Mouse (Mus musculus) stomach, embryonic 16.5 days (tissue): ENCODE measurements at regions not wholly inside any gene's neighbourhood (a gene's known extent, or its start where the extent isn't known, plus 50 kb on each side); places are given as distances from the start of the nearest gene placed in this dataset.

Experiments
- ATAC-seq: fragments of 200-750 bp; cut with Nextera tagmentation; 2 replicates; pipeline ENCODE4 v1.8.0; 2017; ENCODE audit warnings: moderate number of reproducible peaks, moderate TSS enrichment; ENCODE audit not compliant: insufficient read depth, low FRiP score
- H3K27ac ChIP-seq: fragments of 300-500 bp; sonication (generic); 2 replicates; pipeline ENCODE4 v1.5.1; 2014; ENCODE audit warnings: low read length
- H3K27me3 ChIP-seq: fragments of 300-500 bp; sonication (generic); 2 replicates; pipeline ENCODE4 v1.6.1; 2014; ENCODE audit warnings: low read length, control low read depth, mixed read lengths; ENCODE audit not compliant: control insufficient read depth, insufficient read depth
- H3K36me3 ChIP-seq: fragments of 300-500 bp; sonication (generic); 2 replicates; pipeline ENCODE4 v1.6.1; 2014; ENCODE audit warnings: low read length; ENCODE audit not compliant: control insufficient read depth, insufficient read depth
- H3K4me1 ChIP-seq: fragments of 300-500 bp; sonication (generic); 2 replicates; pipeline ENCODE4 v1.6.1; 2014; ENCODE audit warnings: low read length, control low read depth, mixed read lengths; ENCODE audit not compliant: control insufficient read depth, insufficient read depth
- H3K4me2 ChIP-seq: fragments of 300-500 bp; sonication (generic); 2 replicates; pipeline ENCODE4 v1.6.1; 2014; ENCODE audit warnings: low read depth, low read length, mixed read lengths
- H3K4me3 ChIP-seq: fragments of 300-500 bp; sonication (generic); replicated peaks from 2 replicates; pipeline ENCODE4 v1.5.1; 2014; ENCODE audit warnings: mild to moderate bottlenecking, low read length
- H3K9ac ChIP-seq: fragments of 300-500 bp; sonication (generic); 2 replicates; pipeline ENCODE4 v1.6.1; 2014; ENCODE audit warnings: low read length
- H3K9me3 ChIP-seq: fragments of 300-500 bp; sonication (generic); replicated peaks from 2 replicates; pipeline ENCODE4 v1.6.1; 2016; ENCODE audit warnings: low read length, control low read depth; ENCODE audit not compliant: control insufficient read depth
- WGBS: fragments of 180-500 bp; shearing (Covaris S2); extraction: QIAGEN DNeasy Blood & Tissue Kit; methylation state at CpG from one replicate; pipeline ENCODE4 v1.1.7; 2014; 5-methylcytosine and 5-hydroxymethylcytosine counted together

DNA sequence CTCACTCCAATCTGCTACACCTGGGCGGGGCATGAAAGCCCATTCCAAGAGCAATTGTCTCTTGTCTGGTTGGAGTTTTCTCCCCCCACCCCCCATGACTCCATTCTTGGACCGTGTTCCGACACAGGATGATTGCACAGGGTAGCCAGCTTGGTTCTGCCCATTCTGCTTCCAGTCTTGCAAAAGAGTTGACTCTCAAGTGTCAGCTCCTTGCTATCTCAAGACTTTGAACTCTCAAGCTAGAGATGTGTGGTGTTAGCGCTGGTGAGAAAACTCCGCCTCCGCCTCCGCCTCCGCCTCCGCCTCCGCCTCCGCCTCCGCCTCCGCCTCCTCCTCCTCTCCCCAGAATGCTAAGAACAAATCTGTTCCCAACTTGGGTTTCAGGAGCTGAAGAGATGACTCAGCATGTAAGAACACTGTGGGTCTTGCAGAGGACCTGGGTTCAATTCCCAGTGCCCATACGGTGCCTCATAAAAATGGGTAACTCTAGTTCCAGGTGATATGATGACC lies 135.1 kb downstream of the Bcat1 start:
- no peak for ATAC-seq
- no peak overlapping the region for H3K27ac ChIP-seq
- no peak overlapping the region for H3K4me2 ChIP-seq
- no peaks in the 10 kb centered on the region for H3K4me1 ChIP-seq
- H3K36me3 ChIP-seq: no peaks in the 10 kb centered on the region
- no peak overlapping the region for H3K4me3 ChIP-seq
- no peaks in the 10 kb centered on the region for H3K9me3 ChIP-seq
- no peaks in the 10 kb centered on the region for H3K27me3 ChIP-seq
- no peak overlapping the region for H3K9ac ChIP-seq
- WGBS: 91% methylated on average over 14 of the region's 14 CpGs

DNA sequence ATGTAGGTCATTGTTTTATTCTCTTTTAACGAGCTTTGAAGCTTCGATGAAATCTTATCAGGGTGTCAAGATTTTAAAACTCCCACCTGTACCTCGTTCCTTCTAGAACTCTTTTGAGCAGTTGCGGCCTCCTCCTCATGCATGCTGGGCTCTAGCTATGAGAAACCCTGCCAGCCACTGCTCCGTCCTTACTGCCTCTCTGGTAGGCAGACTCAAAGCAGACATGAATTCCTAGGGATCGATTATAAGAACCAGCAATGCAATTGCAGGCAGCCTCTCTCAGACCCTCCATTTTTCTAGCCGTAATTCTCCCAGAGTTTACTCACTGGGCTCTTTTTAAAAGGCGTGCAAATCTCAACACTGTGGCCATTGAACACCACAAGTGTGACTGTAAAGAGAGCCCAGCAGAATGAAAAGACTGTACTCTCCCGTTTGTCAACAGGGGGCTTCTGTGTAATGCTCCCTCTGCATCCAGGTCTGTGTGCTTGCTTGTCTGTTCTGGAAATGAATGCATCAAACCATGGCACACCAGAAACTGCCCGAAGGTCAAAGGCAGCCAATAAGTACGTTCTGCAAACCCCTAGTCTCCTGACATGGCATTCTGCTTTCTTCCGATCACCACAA lies 137.3 kb downstream of the Bcat1 start:
- ATAC-seq: no peak
- no peak overlapping the region for H3K4me2 ChIP-seq
- no peaks in the 10 kb centered on the region for H3K27me3 ChIP-seq
- H3K9me3 ChIP-seq: no peaks in the 10 kb centered on the region
- H3K9ac ChIP-seq: no peak overlapping the region
- WGBS: 76% methylated on average over 12 of the region's 12 CpGs
- H3K4me3 ChIP-seq: no peak overlapping the region
- no peaks in the 10 kb centered on the region for H3K36me3 ChIP-seq
- H3K4me1 ChIP-seq: no peaks in the 10 kb centered on the region
- no peak overlapping the region for H3K27ac ChIP-seq

DNA sequence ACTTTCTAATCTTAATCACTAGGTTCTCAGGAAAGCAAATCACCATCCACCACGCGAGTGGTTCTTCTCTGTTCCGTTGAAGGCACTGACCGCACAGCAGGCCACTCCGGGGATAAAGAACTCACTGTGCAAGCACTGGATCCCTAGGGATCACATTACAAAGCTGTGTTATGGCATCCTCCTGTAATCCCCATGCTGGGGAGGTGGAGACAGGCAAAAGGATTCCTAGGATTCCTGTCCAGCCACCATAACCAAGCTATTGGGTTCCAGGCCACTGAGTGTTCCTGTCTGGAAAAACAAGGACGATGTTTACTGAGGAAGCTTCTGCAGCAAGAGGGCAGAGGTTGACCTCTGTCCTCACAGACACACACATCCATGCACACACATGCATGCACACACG lies 138.8 kb downstream of the Bcat1 start:
- no peak overlapping the region for H3K9ac ChIP-seq
- no peak overlapping the region for H3K27ac ChIP-seq
- 78% methylated on average over 7 of the region's 7 CpGs for WGBS
- no peak overlapping the region for H3K4me3 ChIP-seq
- no peak overlapping the region for H3K4me2 ChIP-seq
- H3K9me3 ChIP-seq: peaks cover 4% of the 10 kb centered on the region; the same call in 1 of the 2 replicates
- no peaks in the 10 kb centered on the region for H3K4me1 ChIP-seq
- no peaks in the 10 kb centered on the region for H3K36me3 ChIP-seq
- no peaks in the 10 kb centered on the region for H3K27me3 ChIP-seq
- no peak for ATAC-seq

DNA sequence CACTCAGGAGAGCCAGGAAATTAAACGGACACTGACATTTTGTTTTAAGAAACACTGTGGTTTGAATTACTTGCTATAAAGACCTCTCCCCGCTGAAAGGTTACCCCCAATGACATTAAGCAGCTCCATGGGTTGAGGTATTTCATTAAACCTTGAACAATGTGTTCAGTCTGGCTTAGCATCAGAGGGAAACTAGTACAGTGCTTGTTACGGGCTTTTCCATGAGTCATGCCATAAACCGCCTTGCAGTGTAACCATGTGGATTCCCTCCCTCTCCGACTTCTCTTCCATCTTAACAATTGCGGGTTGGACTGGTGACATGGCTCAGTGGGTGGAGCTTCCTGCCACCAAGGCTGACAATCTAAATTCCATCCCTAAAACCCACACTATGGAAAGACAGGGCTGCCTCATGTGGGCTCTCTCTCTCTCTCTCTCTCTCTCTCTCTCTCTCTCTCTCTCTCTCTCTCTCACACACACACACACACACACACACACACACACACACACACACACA lies 142.2 kb downstream of the Bcat1 start:
- H3K36me3 ChIP-seq: no peaks in the 10 kb centered on the region
- peaks cover 4% of the 10 kb centered on the region; the same call in 1 of the 2 replicates for H3K9me3 ChIP-seq
- H3K9ac ChIP-seq: no peak overlapping the region
- WGBS: 66% methylated on average over 6 of the region's 6 CpGs
- H3K4me2 ChIP-seq: no peak overlapping the region
- no peaks in the 10 kb centered on the region for H3K27me3 ChIP-seq
- H3K27ac ChIP-seq: no peak overlapping the region
- no peaks in the 10 kb centered on the region for H3K4me1 ChIP-seq
- no peak for ATAC-seq
- no peak overlapping the region for H3K4me3 ChIP-seq

DNA sequence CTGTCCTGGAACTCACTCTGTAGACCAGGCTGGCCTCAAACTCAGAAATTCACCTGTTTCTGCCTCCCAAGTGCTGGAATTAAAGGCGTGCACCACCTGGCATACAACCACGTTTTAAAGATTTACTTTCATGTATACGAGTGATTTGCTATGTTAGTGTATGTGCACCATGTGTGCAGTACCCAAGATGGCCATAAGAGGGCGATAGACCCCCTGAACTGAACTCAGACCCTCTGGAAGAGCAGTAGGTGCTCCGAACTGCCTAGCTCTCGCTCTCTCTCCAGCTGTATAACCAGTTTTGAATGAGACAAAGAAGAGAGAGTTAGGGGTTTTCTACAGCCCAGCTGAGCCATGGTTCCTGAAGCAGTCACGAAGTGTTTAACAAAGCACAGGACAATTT lies 143.6 kb downstream of the Bcat1 start:
- Histone ChIP-seq H3K9ac (no peak overlapping the region), H3K4me1 (peaks cover 4% of the 10 kb centered on the region; the same call in 1 of the 2 replicates), H3K27me3 (no peaks in the 10 kb centered on the region), H3K36me3 (no peaks in the 10 kb centered on the region), H3K4me3 (no peak overlapping the region), H3K4me2 (no peak overlapping the region), H3K9me3 (peaks cover 4% of the 10 kb centered on the region; the same call in 1 of the 2 replicates), H3K27ac (no peak overlapping the region)
- 86% methylated on average over 7 of the region's 7 CpGs for WGBS
- no peak for ATAC-seq

DNA sequence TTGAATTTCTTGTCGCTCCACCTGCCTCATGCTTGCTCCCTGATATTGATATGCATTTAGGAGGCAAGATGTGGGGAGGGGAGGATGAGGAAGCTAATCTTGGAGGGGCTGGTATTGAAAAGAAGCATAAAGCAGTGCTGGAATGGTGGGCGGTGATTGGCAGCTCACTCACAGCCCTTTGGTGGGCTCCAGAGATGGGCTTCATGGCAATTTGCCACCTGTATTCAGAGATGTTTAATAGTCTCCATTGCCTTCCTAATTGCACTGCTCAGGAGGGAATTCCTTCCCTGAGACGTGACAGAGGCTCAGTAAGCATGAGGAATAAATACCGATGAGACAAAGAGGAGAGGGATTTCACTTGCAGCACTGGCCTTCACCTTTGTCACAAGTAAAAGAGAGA lies 146.0 kb downstream of the Bcat1 start:
- H3K4me1 ChIP-seq: peaks cover 4% of the 10 kb centered on the region; the same call in 1 of the 2 replicates
- WGBS: 77% methylated on average over 4 of the region's 4 CpGs
- no peak for ATAC-seq
- H3K9ac ChIP-seq: no peak overlapping the region
- no peaks in the 10 kb centered on the region for H3K27me3 ChIP-seq
- no peaks in the 10 kb centered on the region for H3K36me3 ChIP-seq
- H3K4me3 ChIP-seq: no peak overlapping the region
- no peak overlapping the region for H3K4me2 ChIP-seq
- peaks cover 4% of the 10 kb centered on the region; the same call in 1 of the 2 replicates for H3K9me3 ChIP-seq
- no peak overlapping the region for H3K27ac ChIP-seq

DNA sequence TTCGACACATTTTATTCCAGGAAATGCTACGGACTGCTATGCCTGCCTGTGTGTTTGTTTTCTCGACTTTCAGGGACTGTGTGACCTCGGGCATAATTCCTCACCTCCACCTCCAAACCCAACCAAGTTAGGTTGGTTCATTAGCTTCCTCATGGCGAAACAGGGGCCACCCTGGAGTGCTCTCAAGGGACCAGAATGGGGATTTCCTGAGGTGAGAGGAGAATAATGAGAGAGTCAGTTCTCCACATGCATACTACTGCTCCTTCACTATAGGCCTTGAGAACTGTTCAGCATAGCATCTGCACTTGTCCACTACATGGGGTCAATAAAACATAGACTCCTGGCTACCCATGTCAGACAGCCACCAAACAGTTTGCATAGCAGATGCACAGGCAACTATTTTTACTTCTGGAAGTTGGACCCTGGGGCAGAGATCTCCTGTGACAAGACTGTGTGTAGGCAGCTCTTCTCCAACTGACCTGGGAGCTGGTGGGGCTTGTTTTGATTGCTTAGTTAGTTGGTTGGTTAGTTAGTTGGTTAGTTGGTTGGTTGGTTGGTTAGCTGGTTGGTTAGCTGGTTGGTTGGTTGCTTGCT lies 146.6 kb downstream of the Bcat1 start:
- no peaks in the 10 kb centered on the region for H3K27me3 ChIP-seq
- H3K9me3 ChIP-seq: peaks cover 4% of the 10 kb centered on the region; the same call in 1 of the 2 replicates
- H3K9ac ChIP-seq: no peak overlapping the region
- no peak overlapping the region for H3K4me2 ChIP-seq
- no peak overlapping the region for H3K27ac ChIP-seq
- no peak for ATAC-seq
- H3K4me3 ChIP-seq: no peak overlapping the region
- peaks cover 4% of the 10 kb centered on the region; the same call in 1 of the 2 replicates for H3K4me1 ChIP-seq
- H3K36me3 ChIP-seq: no peaks in the 10 kb centered on the region
- 63% methylated on average over 5 of the region's 5 CpGs for WGBS

DNA sequence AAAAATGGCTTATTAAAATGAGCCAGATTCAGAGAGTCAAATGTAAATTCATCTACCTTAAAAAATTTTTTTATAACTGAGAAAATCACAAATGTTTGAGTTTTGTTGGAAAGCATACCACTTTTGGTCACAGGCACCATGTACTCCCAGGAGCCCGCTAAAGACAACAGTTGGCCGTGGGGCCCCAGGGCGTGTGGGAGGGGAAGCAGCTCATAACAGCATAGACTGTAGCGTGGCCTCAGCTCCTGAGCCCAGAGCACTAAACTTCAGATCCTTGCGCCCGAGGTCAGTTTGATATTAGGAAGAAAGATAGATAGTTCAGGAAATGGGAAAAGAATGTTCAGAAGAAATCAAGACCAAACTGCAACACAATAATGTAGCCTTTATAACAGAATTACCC lies 145.8 kb upstream of the Sox5 start:
- ATAC-seq: no peak
- 53% methylated on average over 6 of the region's 6 CpGs for WGBS
- H3K4me2 ChIP-seq: no peak overlapping the region
- H3K4me3 ChIP-seq: no peak overlapping the region
- H3K27me3 ChIP-seq: no peaks in the 10 kb centered on the region
- no peak overlapping the region for H3K9ac ChIP-seq
- H3K36me3 ChIP-seq: no peaks in the 10 kb centered on the region
- no peak overlapping the region for H3K27ac ChIP-seq
- H3K4me1 ChIP-seq: peaks cover 4% of the 10 kb centered on the region; the same call in 1 of the 2 replicates
- peaks cover 4% of the 10 kb centered on the region; the same call in 1 of the 2 replicates for H3K9me3 ChIP-seq

DNA sequence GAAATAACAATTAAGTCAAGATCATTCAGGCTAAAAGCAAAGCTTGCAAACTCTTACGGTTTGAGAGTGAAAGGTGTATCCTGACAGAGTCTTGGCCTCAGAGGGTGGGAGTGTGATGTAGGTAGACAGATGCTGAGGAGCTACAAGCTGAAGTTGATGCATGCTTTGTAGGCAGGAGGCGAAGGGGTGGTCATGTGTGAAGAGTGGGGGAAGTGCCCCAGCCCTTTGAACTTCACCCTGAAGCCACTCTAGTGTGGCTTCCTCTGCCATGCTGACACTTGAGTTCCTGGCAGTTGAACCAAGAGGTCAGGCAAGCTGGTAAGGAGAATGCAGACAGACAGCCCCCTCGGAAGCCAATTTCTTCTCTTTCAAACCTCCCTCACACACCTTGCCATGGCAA lies 141.0 kb upstream of the Sox5 start:
- no peak overlapping the region for H3K9ac ChIP-seq
- no peak overlapping the region for H3K4me2 ChIP-seq
- no peaks in the 10 kb centered on the region for H3K36me3 ChIP-seq
- no peak overlapping the region for H3K27ac ChIP-seq
- no peaks in the 10 kb centered on the region for H3K9me3 ChIP-seq
- ATAC-seq: no peak
- no peaks in the 10 kb centered on the region for H3K27me3 ChIP-seq
- H3K4me3 ChIP-seq: no peak overlapping the region
- peaks cover 3% of the 10 kb centered on the region; the same call in 1 of the 2 replicates for H3K4me1 ChIP-seq
- 73% methylated on average over 3 of the region's 3 CpGs for WGBS
